Mouse (Mus musculus): Measurements from ENCODE around the gene Tdp1.

DNA sequence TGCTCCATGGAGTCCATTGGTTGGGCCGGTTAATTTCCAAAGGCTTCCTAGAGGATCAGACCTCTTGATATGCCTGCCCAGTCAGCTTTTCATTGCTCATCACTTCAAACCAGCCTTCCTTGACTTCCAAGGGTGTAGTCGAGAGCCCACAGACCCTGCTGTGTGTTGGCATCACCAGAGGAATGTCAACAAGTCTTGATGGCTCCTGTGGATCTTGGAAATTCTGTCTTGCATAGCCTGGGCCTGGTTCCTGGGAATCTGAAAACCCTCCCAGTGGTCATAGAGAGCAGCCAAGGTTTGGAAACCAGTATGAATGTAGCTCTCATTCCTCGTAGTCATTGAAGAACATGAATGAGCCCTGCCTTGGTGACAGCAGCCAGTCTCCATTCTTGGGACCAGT is 116.9 kb downstream of the Tdp1 start:
- 0 out of 2 replicates have a peak, but pooled peaks have one; percentile 2 for TF ChIP-seq CTCF (IDR thresholded peaks at IDR 0.05)
- no peak for TF ChIP-seq EP300 (IDR thresholded peaks at IDR 0.05)
